Mouse (Mus musculus) embryonic facial prominence, embryonic 11.5 days (tissue): Measurements from ENCODE around the gene Cyp26c1. TPM values are rescaled to one million over a fixed set of nuclear protein-coding genes. Genes with fewer than 3 reads are reported as not detected.

ENCODE experiments used
- ATAC-seq: fragments of 200-750 bp; cut with Nextera tagmentation; replicated peaks from 2 replicates; pipeline ENCODE4 v1.8.0; 2017; ENCODE audit warnings: low read depth; ENCODE audit not compliant: insufficient number of reproducible peaks, low FRiP score, low TSS enrichment
- DNase-seq: peaks from one replicate; pipeline ENCODE4 v3.0.0-alpha.2; 2015; ENCODE audit warnings: low spot score
- H3K27ac ChIP-seq: fragments of 300-500 bp; sonication (generic); replicated peaks from 2 replicates; pipeline ENCODE4 v1.5.1; 2014; ENCODE audit warnings: mild to moderate bottlenecking, low read depth, low read length, control low read depth
- H3K27me3 ChIP-seq: fragments of 300-500 bp; sonication (generic); 2 replicates; pipeline ENCODE4 v1.6.1; 2014; ENCODE audit warnings: mild to moderate bottlenecking, low read length, moderate library complexity, mixed read lengths; ENCODE audit not compliant: control insufficient read depth, insufficient read depth
- H3K36me3 ChIP-seq: fragments of 300-500 bp; sonication (generic); replicated peaks from 2 replicates; pipeline ENCODE4 v1.6.1; 2014; ENCODE audit warnings: low read depth, mild to moderate bottlenecking, low read length, moderate library complexity, mixed read lengths; ENCODE audit not compliant: control insufficient read depth, insufficient read depth
- H3K4me1 ChIP-seq: fragments of 300-500 bp; sonication (generic); 2 replicates; pipeline ENCODE4 v1.6.1; 2014; ENCODE audit warnings: low read length, mixed read lengths; ENCODE audit not compliant: control insufficient read depth, insufficient read depth
- H3K4me2 ChIP-seq: fragments of 300-500 bp; sonication (generic); 2 replicates; pipeline ENCODE4 v1.6.1; 2014; ENCODE audit warnings: low read depth, mild to moderate bottlenecking, control low read depth, low read length, moderate library complexity
- H3K4me3 ChIP-seq: fragments of 300-500 bp; sonication (generic); 2 replicates; pipeline ENCODE4 v1.5.1; 2014; ENCODE audit warnings: low read depth, low read length, control low read depth
- H3K9ac ChIP-seq: fragments of 300-500 bp; sonication (generic); replicated peaks from 2 replicates; pipeline ENCODE4 v1.6.1; 2014; ENCODE audit warnings: mild to moderate bottlenecking, control low read depth, low read length
- H3K9me3 ChIP-seq: fragments of 300-500 bp; sonication (generic); replicated peaks from 2 replicates; pipeline ENCODE4 v1.6.1; 2016; ENCODE audit warnings: mild to moderate bottlenecking, low read length, inconsistent platforms, mixed read lengths; ENCODE audit not compliant: control insufficient read depth
- WGBS: fragments of 180-500 bp; shearing (Covaris S2); extraction: QIAGEN DNeasy Blood & Tissue Kit; methylation state at CpG from one replicate; pipeline ENCODE4 v1.1.7; 2014; 5-methylcytosine and 5-hydroxymethylcytosine counted together
- polyA plus RNA-seq: library from polyadenylated mRNA; unstranded; fragments of >200 nt; fragmentation: Nextera tagmentation; extraction: Ambion mirVana; gene quantifications from 2 replicates; pipeline ENCODE4 v1.2.1, GENCODE M21; 2014

Cyp26c1 gene
- polyA plus RNA-seq, 1 experiment from 2014 or later, result 3.3 TPM

- Histone ChIP-seq H3K4me2 (no peak overlapping the region), H3K9ac (no peak overlapping the region), H3K4me3 (no peak overlapping the region), H3K9me3 (no peaks in the 10 kb centered on the region), H3K4me1 (no peaks in the 10 kb centered on the region), H3K36me3 (no peaks in the 10 kb centered on the region), H3K27ac (no peak overlapping the region), H3K27me3 (peaks cover 19% of the 10 kb centered on the region)
- WGBS, result 10% methylated on average over 3 of the region's 3 CpGs
- DNase-seq, result peak; percentile 82
- peak; percentile 48; the same call in 1 of the 2 replicates for ATAC-seq
Observed at GRCm38 (mm10) chr19:37703902-37704509, 18.6 kb downstream of the Cyp26c1 start.

GRCm38 (mm10) chr19:37705722-37706121, 20.3 kb downstream of the Cyp26c1 start:
- Histone ChIP-seq H3K9ac (no peak overlapping the region), H3K27me3 (peaks cover 2% of the 10 kb centered on the region; the same call in 1 of the 2 replicates), H3K4me2 (no peak overlapping the region), H3K4me1 (no peaks in the 10 kb centered on the region), H3K27ac (no peak overlapping the region), H3K9me3 (no peaks in the 10 kb centered on the region), H3K4me3 (no peak overlapping the region), H3K36me3 (no peaks in the 10 kb centered on the region)
- 84% methylated on average over 5 of the region's 5 CpGs for WGBS
- ATAC-seq (no peak), DNase-seq (no peak)

GRCm38 (mm10) chr19:37714681-37715080, 29.3 kb downstream of the Cyp26c1 start:
- no peak overlapping the region for H3K4me3 ChIP-seq
- H3K36me3 ChIP-seq, result no peaks in the 10 kb centered on the region
- no peaks in the 10 kb centered on the region for H3K9me3 ChIP-seq
- 70% methylated on average over 10 of the region's 10 CpGs for WGBS
- H3K27ac ChIP-seq, result no peak overlapping the region
- no peak for ATAC-seq
- DNase-seq, result no peak
- no peaks in the 10 kb centered on the region for H3K4me1 ChIP-seq
- no peak overlapping the region for H3K4me2 ChIP-seq
- H3K9ac ChIP-seq, result no peak overlapping the region
- no peaks in the 10 kb centered on the region for H3K27me3 ChIP-seq

GRCm38 (mm10) chr19:37715980-37716379, 30.6 kb downstream of the Cyp26c1 start:
- H3K36me3 ChIP-seq, result no peaks in the 10 kb centered on the region
- DNase-seq (no peak), ATAC-seq (no peak)
- 81% methylated on average over 1 of the region's 1 CpGs for WGBS
- no peak overlapping the region for H3K27ac ChIP-seq
- H3K27me3 ChIP-seq, result no peaks in the 10 kb centered on the region
- no peaks in the 10 kb centered on the region for H3K9me3 ChIP-seq
- no peak overlapping the region for H3K4me3 ChIP-seq
- H3K4me2 ChIP-seq, result no peak overlapping the region
- H3K4me1 ChIP-seq, result no peaks in the 10 kb centered on the region
- no peak overlapping the region for H3K9ac ChIP-seq

- H3K4me2 ChIP-seq, result no peak overlapping the region
- no peaks in the 10 kb centered on the region for H3K4me1 ChIP-seq
- no peak overlapping the region for H3K9ac ChIP-seq
- H3K27me3 ChIP-seq, result no peaks in the 10 kb centered on the region
- WGBS, result 81% methylated on average over 12 of the region's 12 CpGs
- no peaks in the 10 kb centered on the region for H3K9me3 ChIP-seq
- peak; percentile 16 for DNase-seq
- no peak overlapping the region for H3K4me3 ChIP-seq
- ATAC-seq, result peak; percentile 67; the same call in 1 of the 2 replicates
- H3K36me3 ChIP-seq, result no peaks in the 10 kb centered on the region
- no peak overlapping the region for H3K27ac ChIP-seq
Observed at GRCm38 (mm10) chr19:37716524-37717175, 31.3 kb downstream of the Cyp26c1 start.

- Histone ChIP-seq H3K4me1 (no peaks in the 10 kb centered on the region), H3K36me3 (no peaks in the 10 kb centered on the region), H3K9me3 (no peaks in the 10 kb centered on the region), H3K9ac (no peak overlapping the region), H3K4me3 (no peak overlapping the region), H3K27me3 (no peaks in the 10 kb centered on the region), H3K27ac (no peak overlapping the region), H3K4me2 (no peak overlapping the region)
- DNase-seq (no peak), ATAC-seq (no peak)
- 29% methylated on average over 1 of the region's 1 CpGs for WGBS
Observed at GRCm38 (mm10) chr19:37719166-37719565, 33.8 kb downstream of the Cyp26c1 start.

GRCm38 (mm10) chr19:37724591-37724990, 39.2 kb downstream of the Cyp26c1 start:
- H3K27ac ChIP-seq, result no peak overlapping the region
- no peaks in the 10 kb centered on the region for H3K27me3 ChIP-seq
- H3K4me1 ChIP-seq, result no peaks in the 10 kb centered on the region
- H3K36me3 ChIP-seq, result no peaks in the 10 kb centered on the region
- WGBS, result 95% methylated on average over 5 of the region's 5 CpGs
- no peak for DNase-seq
- H3K9ac ChIP-seq, result no peak overlapping the region
- no peak for ATAC-seq
- no peak overlapping the region for H3K4me2 ChIP-seq
- no peak overlapping the region for H3K4me3 ChIP-seq
- no peaks in the 10 kb centered on the region for H3K9me3 ChIP-seq

- ATAC-seq (no peak), DNase-seq (no peak)
- no peaks in the 10 kb centered on the region for H3K27me3 ChIP-seq
- H3K4me1 ChIP-seq, result no peaks in the 10 kb centered on the region
- H3K4me3 ChIP-seq, result no peak overlapping the region
- no peak overlapping the region for H3K9ac ChIP-seq
- H3K36me3 ChIP-seq, result no peaks in the 10 kb centered on the region
- H3K9me3 ChIP-seq, result no peaks in the 10 kb centered on the region
- WGBS, result 92% methylated on average over 7 of the region's 7 CpGs
- H3K4me2 ChIP-seq, result no peak overlapping the region
- H3K27ac ChIP-seq, result no peak overlapping the region
Observed at GRCm38 (mm10) chr19:37726585-37726984, 41.2 kb downstream of the Cyp26c1 start.
